Mouse (Mus musculus) frontal cortex, postnatal 14 days (tissue): ENCODE measurements around the gene D7Ertd443e.

Experiments
- DNase-seq, 2 experiments: peaks; one replicate each; pipeline ENCODE4 v3.0.0; 2022; ENCODE audit warnings: low spot score in 2 of 2

Gene D7Ertd443e

GRCm38 (mm10) chr7:134385561-134385960, at the start of gene D7Ertd443e:
Gene D7Ertd443e (minus strand): TSS chr7:134385661.
- no peak for DNase-seq

DNA sequence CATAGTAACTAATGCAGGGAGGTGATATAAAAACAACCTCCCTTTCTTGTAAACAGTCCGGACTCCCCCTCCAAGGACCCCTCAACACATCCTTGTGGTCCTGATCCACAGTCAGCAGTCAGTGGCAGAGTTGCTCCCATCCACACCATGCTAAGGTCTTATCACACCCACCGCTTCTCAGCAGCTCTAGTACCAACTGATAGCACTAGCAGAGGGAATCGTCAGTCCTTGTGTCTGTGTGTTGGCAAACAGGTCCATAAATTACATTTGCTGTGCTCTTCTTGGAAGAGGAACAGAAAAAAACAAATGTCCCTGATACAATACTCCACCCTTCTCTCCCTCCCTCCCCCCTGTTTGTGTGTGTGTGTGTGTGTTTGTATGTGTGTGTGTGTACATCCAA, 46.2 kb upstream of the D7Ertd443e start:
- no peak for DNase-seq

GRCm38 (mm10) chr7:134428676-134429075, 43.2 kb upstream of the D7Ertd443e start:
- DNase-seq = no peak

DNA sequence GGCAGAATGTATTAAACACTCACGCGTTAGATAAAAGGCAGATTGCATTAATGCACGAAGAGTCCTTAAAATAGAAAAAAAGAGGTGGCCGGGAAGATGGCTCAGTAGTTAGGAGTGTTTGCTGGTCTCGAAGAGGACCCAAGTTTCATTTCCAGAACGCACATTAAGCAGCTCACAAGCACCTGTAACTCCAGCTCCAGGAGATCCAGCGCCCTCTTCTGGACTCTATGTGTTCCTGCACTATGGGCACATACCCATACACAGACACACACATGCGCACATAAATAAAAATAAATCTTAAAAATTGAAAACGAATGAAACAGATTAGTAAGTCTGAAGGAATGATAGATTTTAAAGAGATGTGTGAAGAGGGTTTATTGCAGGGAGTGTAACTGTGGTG, 29.6 kb upstream of the D7Ertd443e start:
- DNase-seq = no peak

DNA sequence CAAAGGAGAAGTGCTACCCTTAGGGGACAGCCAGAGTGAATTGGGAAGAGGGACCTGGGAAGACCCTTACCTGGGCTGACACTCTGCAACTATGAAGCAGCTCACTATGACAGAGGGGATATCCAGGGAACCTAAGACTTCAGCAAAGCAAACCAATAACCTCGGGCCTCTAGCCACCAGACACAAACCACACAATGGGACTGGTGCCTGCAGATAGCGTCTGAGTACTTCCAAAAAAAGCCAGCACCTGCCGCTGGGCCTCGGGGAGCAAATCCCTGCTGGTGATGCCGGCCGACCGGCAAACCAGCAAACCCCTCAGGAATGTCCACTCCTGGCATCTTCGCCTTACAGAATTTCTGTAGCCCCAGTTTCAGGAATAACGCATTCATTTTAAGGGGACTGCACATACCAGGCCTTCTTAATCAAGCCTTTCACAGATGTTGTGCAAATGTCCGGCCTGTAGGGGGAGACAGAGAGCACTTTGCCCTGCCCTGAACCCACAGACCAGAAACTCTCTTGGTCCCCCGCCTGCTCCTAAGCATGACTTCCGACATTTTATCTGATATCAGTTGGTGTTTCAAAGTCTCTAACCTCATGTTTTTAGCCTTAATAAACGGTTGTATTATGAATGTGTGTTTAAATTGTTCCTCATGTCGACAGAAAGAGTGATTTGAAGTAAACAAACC, 28.7 kb upstream of the D7Ertd443e start:
- DNase-seq = peak in 1 of 2 experiments; percentile 10

DNA sequence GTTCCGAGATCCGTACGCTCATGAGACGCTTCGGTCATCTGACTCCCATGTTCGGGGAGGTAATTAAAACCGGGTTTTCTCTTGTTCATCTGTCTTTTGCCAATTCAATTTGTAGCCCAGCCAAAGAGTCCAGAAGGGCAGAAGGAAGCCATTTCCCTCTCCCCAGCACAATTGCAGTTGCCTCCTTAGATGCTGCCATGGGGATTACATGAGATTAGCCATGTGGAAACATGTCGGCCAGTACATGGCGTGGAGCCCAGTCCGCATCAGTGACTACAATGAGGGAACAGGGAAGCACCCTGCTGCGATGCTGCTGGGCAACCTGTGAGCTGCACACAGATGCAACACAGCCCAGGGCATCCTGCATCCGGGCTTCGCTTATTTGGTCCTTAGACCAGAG, 23.2 kb upstream of the D7Ertd443e start:
- DNase-seq = no peak

DNA sequence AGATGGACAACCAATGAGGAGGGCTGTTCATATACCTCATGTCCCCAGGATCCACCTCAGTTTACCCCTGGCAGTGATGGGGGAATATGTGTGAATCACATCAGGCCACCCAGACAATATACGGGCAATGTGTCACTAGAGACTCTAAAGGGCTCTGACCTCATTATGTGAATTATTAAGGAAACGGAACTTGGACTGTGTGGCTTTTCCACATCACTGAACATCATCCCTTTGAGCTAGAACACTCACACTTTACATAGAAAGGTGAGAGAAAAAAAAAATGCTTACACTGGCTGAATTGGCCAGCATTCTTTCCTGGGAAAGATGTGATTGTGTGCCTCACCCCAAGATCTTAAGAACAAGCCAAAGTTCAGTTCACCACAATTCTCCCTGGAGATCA, 15.3 kb upstream of the D7Ertd443e start:
- DNase-seq = no peak

- no peak for DNase-seq
Observed at GRCm38 (mm10) chr7:134396769-134397168, 11.3 kb upstream of the D7Ertd443e start.

DNA sequence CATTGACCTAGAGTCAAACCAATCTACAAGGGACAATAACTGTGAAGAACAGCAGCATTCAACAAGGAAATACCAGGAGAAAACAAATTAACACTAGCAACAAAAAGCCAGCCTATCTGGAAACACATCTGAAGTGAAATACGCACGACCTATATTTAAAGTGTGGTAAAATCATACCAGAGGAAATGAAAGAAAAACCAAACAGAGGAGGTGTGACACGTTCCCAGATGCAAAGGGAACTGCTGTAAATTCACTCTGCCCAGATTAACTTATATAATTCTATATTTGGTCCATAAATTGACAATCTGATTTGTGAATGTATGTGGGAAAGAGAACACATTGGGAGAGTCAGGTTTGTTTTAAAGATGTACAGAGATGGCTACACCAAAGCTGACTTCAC, 2.7 kb downstream of the D7Ertd443e start:
- no peak for DNase-seq

- DNase-seq = peak; percentile 67
Observed at GRCm38 (mm10) chr7:134381407-134381861, 4.0 kb downstream of the D7Ertd443e start.

DNA sequence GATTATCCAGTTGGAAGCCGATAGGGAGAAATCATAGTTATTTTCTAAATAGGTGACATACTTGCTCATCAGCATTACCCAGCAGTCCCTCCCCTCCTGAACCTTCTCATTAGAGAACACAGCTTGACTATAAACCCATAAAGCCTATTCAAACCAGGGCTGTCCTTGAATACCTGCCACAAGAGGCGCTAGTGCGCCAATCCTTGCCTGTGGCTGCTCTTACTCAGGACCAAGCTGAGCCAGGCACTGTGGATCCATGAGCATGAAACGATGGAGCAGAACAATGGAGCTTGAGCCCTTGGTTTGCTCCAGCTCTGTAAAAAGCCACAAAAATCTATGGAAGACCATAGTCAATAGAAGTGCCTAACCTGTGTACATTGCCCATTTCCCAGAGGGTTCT, 7.2 kb downstream of the D7Ertd443e start:
- peak in 1 of 2 experiments; percentile 24 for DNase-seq

GRCm38 (mm10) chr7:134376786-134377185, 8.7 kb downstream of the D7Ertd443e start:
- DNase-seq = no peak

- DNase-seq = no peak
Observed at GRCm38 (mm10) chr7:134372276-134372675, 13.2 kb downstream of the D7Ertd443e start.

DNA sequence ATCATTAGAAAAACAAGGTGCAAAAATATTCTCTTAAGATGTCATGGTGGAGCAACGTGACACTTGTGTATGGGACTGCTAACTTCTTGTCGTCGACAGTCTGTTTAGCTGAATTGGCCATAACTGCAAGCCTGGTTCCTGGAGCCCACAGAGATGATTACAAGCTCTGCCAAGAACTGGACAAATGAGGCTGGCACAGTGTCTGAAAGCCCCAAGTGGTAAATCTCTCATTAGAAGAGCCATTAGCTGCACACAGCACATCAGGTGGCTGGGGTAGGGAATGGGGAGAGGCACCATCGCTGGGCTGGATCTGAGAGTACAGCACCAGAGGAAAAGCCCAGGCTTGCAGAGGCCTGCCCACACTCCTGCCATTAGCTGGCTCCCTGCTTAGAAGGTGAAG, 16.2 kb downstream of the D7Ertd443e start:
- no peak for DNase-seq

DNA sequence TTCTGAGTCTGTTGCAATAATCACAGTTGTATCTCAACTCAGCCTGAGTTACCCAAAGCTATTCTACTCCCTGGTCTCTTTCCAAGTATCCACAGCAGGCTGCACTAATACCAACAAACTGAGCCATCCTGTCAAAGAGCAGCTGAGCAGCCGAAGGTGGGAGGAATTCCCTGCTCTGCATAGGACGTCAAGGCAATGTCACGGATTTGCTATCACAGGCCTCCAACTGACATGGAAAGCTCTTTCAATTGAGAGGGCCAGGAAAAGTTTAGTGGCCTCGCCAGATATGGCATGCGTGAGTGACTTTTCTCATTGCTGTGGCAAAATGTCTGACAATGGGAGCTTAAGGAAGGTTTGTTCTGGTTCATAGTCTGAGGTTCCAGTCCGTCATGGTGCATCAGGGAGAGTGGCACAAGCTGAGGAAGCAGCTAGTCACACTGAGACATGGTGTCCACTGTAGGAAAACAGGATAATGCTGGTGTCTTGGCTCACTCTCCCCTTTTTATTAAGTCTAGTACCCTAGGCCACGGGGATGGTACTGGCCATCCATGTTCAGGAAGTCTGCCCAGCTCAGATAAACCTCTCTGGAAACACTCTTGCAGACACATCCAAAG, 23.1 kb downstream of the D7Ertd443e start:
- no peak for DNase-seq

- DNase-seq = peak; percentile 30 to 60
Observed at GRCm38 (mm10) chr7:134348825-134349224, 36.6 kb downstream of the D7Ertd443e start.

DNA sequence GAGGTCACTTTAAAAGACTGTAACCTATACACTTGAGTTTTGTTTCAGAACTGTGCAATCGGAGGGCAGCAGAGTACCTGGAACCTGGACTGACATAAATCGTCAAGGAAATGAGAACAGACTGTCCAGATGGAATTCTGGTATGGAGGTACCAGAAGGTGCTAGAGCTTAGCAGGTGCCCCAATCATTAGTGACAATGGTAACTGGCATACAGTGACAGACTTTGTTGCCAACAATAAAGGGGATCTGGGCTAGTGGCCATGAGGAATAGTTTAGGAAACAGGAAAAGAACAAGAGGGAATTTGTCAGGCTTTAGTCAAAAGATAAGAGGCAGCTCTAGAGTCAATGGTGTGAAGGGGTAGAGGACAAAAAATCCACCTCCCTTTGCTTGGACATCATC, 43.3 kb downstream of the D7Ertd443e start:
- no peak for DNase-seq

DNA sequence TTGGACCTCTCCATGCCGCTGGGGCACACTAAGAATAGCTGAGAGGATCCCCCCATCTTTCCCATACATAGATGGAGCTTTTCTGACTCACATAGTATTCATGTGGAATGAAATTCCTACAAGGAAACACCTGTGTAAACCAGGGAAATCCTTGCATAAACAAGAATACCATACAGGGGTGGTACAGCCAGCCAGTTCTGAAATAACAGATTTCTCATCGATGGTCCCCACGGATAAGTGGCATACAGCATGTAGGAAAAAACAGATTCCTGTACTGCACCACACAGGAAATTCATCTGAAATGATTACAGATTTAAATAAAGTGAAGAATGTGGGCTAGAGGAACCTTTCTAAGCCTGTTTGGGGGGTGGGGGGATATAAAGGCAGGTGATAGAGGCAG, 49.5 kb downstream of the D7Ertd443e start:
- no peak for DNase-seq

- peak in 1 of 2 experiments; percentile 25 for DNase-seq
Observed at GRCm38 (mm10) chr7:134320979-134321378, 64.5 kb downstream of the D7Ertd443e start.

- DNase-seq = no peak
Observed at GRCm38 (mm10) chr7:134302084-134302483, 83.4 kb downstream of the D7Ertd443e start.

GRCm38 (mm10) chr7:134301285-134301684, 84.2 kb downstream of the D7Ertd443e start:
- DNase-seq = no peak

DNA sequence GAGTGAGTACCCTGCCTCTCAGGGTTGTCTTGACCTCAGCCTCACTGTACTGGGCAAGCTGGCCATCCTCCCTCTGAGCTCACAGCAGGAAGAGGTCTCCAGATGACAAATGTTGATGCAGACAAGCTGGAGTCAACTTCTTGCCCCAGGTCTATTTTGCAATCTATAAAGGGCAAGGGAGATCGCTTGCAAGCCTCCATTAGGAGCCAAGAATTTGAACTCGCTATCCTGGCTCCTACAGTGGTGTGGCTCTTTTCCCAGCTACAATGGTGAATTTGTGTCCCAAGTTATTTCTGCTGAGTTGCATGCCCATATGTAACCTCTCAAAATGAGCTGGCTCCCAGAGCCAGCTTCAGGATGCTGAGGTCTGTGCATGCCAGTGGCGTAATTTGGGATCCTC, 92.7 kb downstream of the D7Ertd443e start:
- no peak for DNase-seq

- DNase-seq = no peak
Observed at GRCm38 (mm10) chr7:134289611-134290301, 95.7 kb downstream of the D7Ertd443e start.
